Mouse (Mus musculus) forebrain, embryonic 14.5 days (tissue): ENCODE results near the gene C130050O18Rik. TPM values are rescaled to one million over a fixed set of nuclear protein-coding genes. Genes with fewer than 3 reads are reported as not detected.

Source experiments
- microRNA counts: library from miRNA; unstranded; fragments of <30 nt; microRNA quantifications from one replicate; lab custom pipeline; 2016
- microRNA-seq: library from miRNA; unstranded; fragments of <30 nt; microRNA quantifications from one replicate; pipeline ENCODE4, GENCODE M21; 2016
- polyA plus RNA-seq: library from polyadenylated mRNA; unstranded; fragments of >200 nt; fragmentation: Nextera tagmentation; extraction: Ambion mirVana; gene quantifications from 2 replicates; pipeline ENCODE4 v1.2.1, GENCODE M21; 2014

The C130050O18Rik gene
- polyA plus RNA-seq, 1 experiment from 2014 or later: 0.18 TPM

MicroRNAs encoded within 50 kb of the gene (microRNA counts, 519-probe panel; counts per million panel counts)
- microRNA mmu-miR-339-3p (lab: Ali Mortazavi, UCI) (not detected), microRNA mmu-miR-339-5p (lab: Ali Mortazavi, UCI) (not detected)

Small RNA genes lying within 50 kb of the gene (microRNA-seq; reads per million reads assigned to microRNA genes)
- 281 reads per million, percentile 71 among the genes with 10 or more reads in this experiment for gene Mir339

Other genes with a start within 250 kb of the C130050O18Rik start
- 44.4 and 49.0 TPM in 2 replicates for gene Sun1, start 204.6 kb upstream of the C130050O18Rik start, polyA plus RNA-seq
- 114 and 125 TPM in 2 replicates for gene Get4, start 153.0 kb upstream of the C130050O18Rik start, polyA plus RNA-seq
- 12.8 and 21.6 TPM in 2 replicates for gene Adap1, start 79.7 kb upstream of the C130050O18Rik start, polyA plus RNA-seq
- gene Cox19, start 53.9 kb upstream of the C130050O18Rik start, polyA plus RNA-seq: 127 and 155 TPM in 2 replicates
- gene Cyp2w1, start 52.7 kb upstream of the C130050O18Rik start, polyA plus RNA-seq: not detected in 2 replicates
- gene Gpr146, start 27.6 kb upstream of the C130050O18Rik start, polyA plus RNA-seq: 0.85 and 0.93 TPM in 2 replicates
- 10.0 and 10.2 TPM in 2 replicates for gene Gper1, start 17.9 kb downstream of the C130050O18Rik start, polyA plus RNA-seq
- gene 3110082I17Rik, start 55.2 kb downstream of the C130050O18Rik start, polyA plus RNA-seq: 14.9 and 15.2 TPM in 2 replicates
- gene Zfand2a, start 79.3 kb downstream of the C130050O18Rik start, polyA plus RNA-seq: 10.1 and 10.7 TPM in 2 replicates
- gene Uncx, start 138.2 kb downstream of the C130050O18Rik start, polyA plus RNA-seq: 2.3 and 3.5 TPM in 2 replicates